Mouse (Mus musculus) bone marrow, adult 2 months (tissue): ENCODE results near the gene Trem2.

Experiments used
- CTCF ChIP-seq: fragments of 200-500 bp; IDR thresholded peaks from 2 replicates; pipeline ENCODE4 v1.5.1; 2011; ENCODE audit warnings: low read length, control low read depth; ENCODE audit not compliant: control insufficient read depth, insufficient read depth
- POLR2A ChIP-seq: fragments of 200-500 bp; IDR thresholded peaks from 2 replicates; pipeline ENCODE4 v1.6.1; 2011; ENCODE audit warnings: low read depth, mild to moderate bottlenecking, control low read depth, low read length, borderline replicate concordance; ENCODE audit not compliant: control insufficient read depth

DNA sequence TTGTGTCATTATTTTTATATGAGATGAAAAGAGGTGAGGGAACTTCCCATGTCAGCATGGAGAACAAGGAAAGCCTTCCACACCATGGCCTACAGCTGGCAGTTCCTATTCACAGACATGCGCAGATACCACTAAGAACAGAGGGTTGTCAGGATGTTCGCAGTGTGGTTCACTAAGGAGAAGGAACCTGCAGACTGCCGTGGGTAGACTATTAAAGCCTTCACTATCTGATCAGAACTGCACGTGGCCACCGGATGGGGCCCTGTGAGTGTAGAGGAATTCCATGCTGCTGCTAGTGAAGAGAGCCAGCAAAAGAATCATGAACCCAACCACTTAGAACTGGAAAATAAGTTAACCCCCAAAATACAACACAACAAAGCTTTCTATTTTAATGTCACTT is 43.2 kb downstream of the Trem2 start:
- TF ChIP-seq CTCF (no peak), POLR2A (no peak)
